Mouse (Mus musculus): ENCODE results near the gene Nup93.

GRCm38 (mm10) chr8:94333345-94333744 is 119.0 kb downstream of the Nup93 start:
- TF ChIP-seq CTCF (IDR thresholded peaks at IDR 0.05; ENCODE audit: low read depth) (peak; percentile 72), EP300 (optimal IDR thresholded peaks at IDR 0.05) (no peak)

Measured in stomach, postnatal 0 days (tissue).